Mouse (Mus musculus) c-Kit-positive CD71-positive TER-119-negative erythroid progenitor cells, embryonic 14.5 days (primary cell): ENCODE results near the gene Isl2.

Experiments used
- DNase-seq: peaks from one replicate; pipeline ENCODE4 v3.0.0-alpha.2; 2013; ENCODE audit warnings: low read depth

Isl2 gene

GRCm38 (mm10) chr9:55546176-55547010 is 7.9 kb downstream of the Isl2 start:
- no peak for DNase-seq

DNA sequence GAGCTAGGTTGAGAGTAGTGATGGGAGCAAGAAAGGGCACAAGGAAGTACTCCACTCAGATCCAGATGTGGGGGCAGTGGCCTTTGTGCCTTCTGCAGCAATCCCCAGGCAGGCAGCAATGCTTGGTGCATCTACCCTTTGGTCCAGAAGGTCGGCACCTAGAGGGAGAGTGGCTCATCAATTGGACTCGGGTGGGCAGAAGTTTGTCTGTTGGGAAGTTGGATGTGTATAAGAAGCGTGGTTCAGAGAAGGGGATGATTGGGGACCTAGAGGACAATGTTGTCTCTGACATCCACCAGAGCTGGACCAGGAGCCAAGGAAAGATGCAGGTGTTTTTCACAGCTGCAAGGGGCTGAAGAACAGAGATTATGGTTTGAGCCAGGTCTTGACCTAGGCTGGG is 10.4 kb downstream of the Isl2 start:
- DNase-seq: no peak

GRCm38 (mm10) chr9:55549302-55549890 is 10.9 kb downstream of the Isl2 start:
- no peak for DNase-seq

DNA sequence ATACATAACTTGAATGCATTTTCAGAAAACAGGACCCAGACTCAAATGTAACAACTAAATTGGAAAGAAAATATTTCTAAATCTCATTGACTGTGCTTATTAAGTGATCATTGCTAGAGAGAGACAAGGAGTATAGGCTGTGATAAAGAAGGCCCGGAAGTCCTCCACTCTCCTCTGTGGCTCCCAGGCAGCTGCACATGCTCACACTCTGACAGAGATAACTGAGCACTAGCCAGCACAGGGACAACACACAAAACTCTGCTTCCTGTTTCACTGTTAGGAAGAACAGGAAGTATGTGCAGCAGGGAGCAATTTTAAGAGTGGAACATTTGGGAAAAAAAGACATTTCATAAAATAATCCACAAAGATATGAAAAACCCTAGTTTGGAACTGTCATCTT is 16.5 kb downstream of the Isl2 start:
- no peak for DNase-seq

DNA sequence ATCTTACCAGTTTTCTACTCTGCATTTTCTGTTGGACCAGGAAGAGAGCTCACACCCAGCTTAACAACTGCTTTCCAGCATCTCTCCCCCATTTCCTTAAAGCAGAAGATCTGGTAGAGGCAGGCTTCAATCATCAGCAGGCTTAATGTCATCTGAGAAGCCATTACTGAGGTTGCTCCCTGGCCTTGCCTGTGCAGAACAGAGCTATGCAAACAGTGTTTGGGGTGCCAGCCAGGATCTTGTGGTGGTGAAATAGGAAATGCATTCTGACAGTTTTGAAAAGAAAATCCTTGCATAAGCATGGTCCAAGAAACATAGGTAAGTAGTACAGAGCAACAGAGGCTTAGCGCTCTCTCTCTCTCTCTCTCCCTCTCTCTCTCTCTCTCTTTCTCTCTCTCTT is 22.5 kb downstream of the Isl2 start:
- no peak for DNase-seq

DNA sequence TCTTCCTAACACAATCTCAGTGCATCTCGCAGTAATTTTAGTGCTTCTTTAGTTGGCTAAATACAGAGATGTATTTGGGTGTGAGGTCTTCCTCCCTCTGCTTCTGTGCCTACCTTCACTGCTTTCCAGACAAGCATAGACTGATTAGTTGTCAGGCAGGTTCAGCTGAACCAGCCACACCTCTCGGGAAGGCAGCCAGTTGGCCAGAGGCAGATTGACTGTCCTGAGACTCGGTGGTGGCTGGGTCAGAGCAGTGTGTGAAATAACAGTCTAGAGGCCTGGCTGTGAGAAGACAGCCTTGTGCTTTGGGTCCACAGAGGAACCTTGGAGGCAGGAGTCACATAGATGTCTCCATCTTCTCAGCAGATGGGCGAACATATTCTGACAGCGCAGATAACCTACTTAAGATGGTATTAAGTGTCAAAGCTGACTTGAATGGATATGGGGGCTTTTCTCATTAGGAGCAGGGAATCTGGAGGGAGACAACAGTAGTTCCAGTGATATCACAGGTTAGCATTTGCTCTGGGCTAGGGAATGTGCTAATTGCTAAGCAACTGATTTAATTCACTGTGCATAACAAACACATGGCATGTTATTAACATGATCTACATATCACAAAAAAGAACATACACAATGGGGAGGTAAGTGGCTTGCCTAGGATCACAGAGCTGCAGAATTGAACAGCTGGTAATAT is 30.1 kb downstream of the Isl2 start:
- DNase-seq: no peak

DNA sequence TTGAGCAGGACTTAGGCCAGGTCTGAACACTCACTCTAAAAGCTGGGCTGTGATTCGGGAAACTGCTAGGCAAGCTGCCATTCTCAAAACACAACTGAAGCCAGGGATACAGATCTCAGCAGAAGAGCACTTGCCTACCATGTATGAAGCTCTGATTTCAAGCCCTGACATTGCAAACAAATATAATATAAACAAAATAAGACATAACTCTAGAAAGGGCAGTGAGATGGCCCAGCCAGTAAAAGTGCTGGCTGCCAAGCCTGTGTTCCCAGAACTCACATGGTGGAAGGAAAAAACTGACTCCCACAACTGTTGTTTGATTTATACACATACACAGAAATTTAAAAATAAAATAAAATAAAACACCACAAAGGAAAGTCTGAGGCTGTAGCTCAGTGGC is 32.6 kb downstream of the Isl2 start:
- DNase-seq: no peak

- DNase-seq: no peak
Observed at GRCm38 (mm10) chr9:55576571-55576970, 38.1 kb downstream of the Isl2 start.

GRCm38 (mm10) chr9:55581414-55581813 is 42.9 kb downstream of the Isl2 start:
- DNase-seq: no peak

DNA sequence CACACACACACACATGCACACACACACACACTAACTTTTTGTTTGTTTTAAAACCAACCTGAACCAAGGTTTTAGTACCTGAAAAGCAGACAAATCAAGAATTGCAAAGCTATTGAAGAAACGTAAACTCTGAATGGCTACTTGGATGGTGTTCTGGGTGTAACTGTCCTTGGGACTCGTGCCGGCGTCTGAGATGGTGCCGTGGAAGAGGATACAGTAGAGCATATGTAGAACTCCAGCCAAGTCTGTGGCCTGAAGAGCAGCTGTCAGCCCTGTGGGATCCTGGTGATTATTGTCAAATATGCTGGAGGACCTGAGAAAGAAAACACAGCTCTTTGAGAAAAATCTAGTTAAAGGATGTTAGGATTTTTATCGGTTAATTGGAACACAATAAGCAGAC is 47.7 kb downstream of the Isl2 start:
- no peak for DNase-seq
